Mouse (Mus musculus): ENCODE results near the gene Mccc1.

Mccc1 gene

GRCm38 (mm10) chr3:35964928-35965327 lies 35.5 kb downstream of the Mccc1 start:
- DNase-seq (ENCODE audit: low spot score in 2 of 2) = no peak

- no peak for DNase-seq (ENCODE audit: low spot score in 2 of 2)
Observed at GRCm38 (mm10) chr3:35963921-35964320, 36.6 kb downstream of the Mccc1 start.

- no peak for DNase-seq (ENCODE audit: low spot score in 2 of 2)
Observed at GRCm38 (mm10) chr3:35963401-35963800, 37.1 kb downstream of the Mccc1 start.

- DNase-seq (ENCODE audit: low spot score in 2 of 2) = no peak
Observed at GRCm38 (mm10) chr3:35962967-35963366, 37.5 kb downstream of the Mccc1 start.

GRCm38 (mm10) chr3:35957230-35957629 lies 43.2 kb downstream of the Mccc1 start:
- DNase-seq (ENCODE audit: low spot score in 2 of 2) = no peak

- no peak for DNase-seq (ENCODE audit: low spot score in 2 of 2)
Observed at GRCm38 (mm10) chr3:35954901-35955575, 45.4 kb downstream of the Mccc1 start.

GRCm38 (mm10) chr3:35953816-35954215 lies 46.7 kb downstream of the Mccc1 start:
- DNase-seq (ENCODE audit: low spot score in 2 of 2) = no peak

GRCm38 (mm10) chr3:35953184-35953583 lies 47.3 kb downstream of the Mccc1 start:
- DNase-seq (ENCODE audit: low spot score in 2 of 2) = no peak

- no peak for DNase-seq (ENCODE audit: low spot score in 2 of 2)
Observed at GRCm38 (mm10) chr3:35948197-35948596, 52.3 kb downstream of the Mccc1 start.

- DNase-seq (ENCODE audit: low spot score in 2 of 2) = no peak
Observed at GRCm38 (mm10) chr3:35940520-35941135, 59.9 kb downstream of the Mccc1 start.

GRCm38 (mm10) chr3:35940047-35940446 lies 60.4 kb downstream of the Mccc1 start:
- DNase-seq (ENCODE audit: low spot score in 2 of 2) = no peak

- no peak for DNase-seq (ENCODE audit: low spot score in 2 of 2)
Observed at GRCm38 (mm10) chr3:35937345-35937744, 63.1 kb downstream of the Mccc1 start, which contains the start of gene Dcun1d1. TSS of gene Dcun1d1 (minus strand) at chr3:35937445.

- DNase-seq (ENCODE audit: low spot score in 2 of 2) = no peak
Observed at GRCm38 (mm10) chr3:35933405-35933777, 67.1 kb downstream of the Mccc1 start.

- DNase-seq (ENCODE audit: low spot score in 2 of 2) = peak; percentile 45 to 58
Observed at GRCm38 (mm10) chr3:35932735-35933404, 67.6 kb downstream of the Mccc1 start.

- peak in 1 of 2 experiments; percentile 18 for DNase-seq (ENCODE audit: low spot score in 2 of 2)
Observed at GRCm38 (mm10) chr3:35931896-35932727, 68.4 kb downstream of the Mccc1 start.

- no peak for DNase-seq (ENCODE audit: low spot score in 2 of 2)
Observed at GRCm38 (mm10) chr3:35931359-35931758, 69.1 kb downstream of the Mccc1 start.

GRCm38 (mm10) chr3:35929831-35930230 lies 70.6 kb downstream of the Mccc1 start:
- no peak for DNase-seq (ENCODE audit: low spot score in 2 of 2)

GRCm38 (mm10) chr3:35929406-35929805 lies 71.1 kb downstream of the Mccc1 start:
- DNase-seq (ENCODE audit: low spot score in 2 of 2) = peak in 1 of 2 experiments; percentile 28

- no peak for DNase-seq (ENCODE audit: low spot score in 2 of 2)
Observed at GRCm38 (mm10) chr3:35925852-35926251, 74.6 kb downstream of the Mccc1 start.

- no peak for DNase-seq (ENCODE audit: low spot score in 2 of 2)
Observed at GRCm38 (mm10) chr3:35924007-35924406, 76.5 kb downstream of the Mccc1 start.

- DNase-seq (ENCODE audit: low spot score in 2 of 2) = no peak
Observed at GRCm38 (mm10) chr3:35923495-35923894, 77.0 kb downstream of the Mccc1 start.

- DNase-seq (ENCODE audit: low spot score in 2 of 2) = no peak
Observed at GRCm38 (mm10) chr3:35922522-35922921, 78.0 kb downstream of the Mccc1 start.

Measured in right cerebral cortex, postnatal 36 days (tissue).